Mouse (Mus musculus): ENCODE data around the gene Armc8.
"Not testable (repeated sequence)": the region's sequence is repeated elsewhere in the genome, so short reads cannot be mapped to it uniquely, and the experiment has no call there.

The Armc8 gene

GRCm38 (mm10) chr9:99568347-99569070, at the start of gene Armc8:
Gene Armc8 (minus strand): TSS chr9:99568899.
- DNase-seq (ENCODE audit: low spot score) = peak; percentile 85

- no peak for DNase-seq (ENCODE audit: low spot score)
Observed at GRCm38 (mm10) chr9:99612202-99612601, 43.5 kb upstream of the Armc8 start, which contains the start of gene A4gnt. Gene A4gnt (plus strand): TSS chr9:99612502.

- no peak for DNase-seq (ENCODE audit: low spot score)
Observed at GRCm38 (mm10) chr9:99603566-99603965, 34.9 kb upstream of the Armc8 start.

GRCm38 (mm10) chr9:99599127-99599526, 30.4 kb upstream of the Armc8 start:
- not testable (repeated sequence) for DNase-seq (ENCODE audit: low spot score)

DNA sequence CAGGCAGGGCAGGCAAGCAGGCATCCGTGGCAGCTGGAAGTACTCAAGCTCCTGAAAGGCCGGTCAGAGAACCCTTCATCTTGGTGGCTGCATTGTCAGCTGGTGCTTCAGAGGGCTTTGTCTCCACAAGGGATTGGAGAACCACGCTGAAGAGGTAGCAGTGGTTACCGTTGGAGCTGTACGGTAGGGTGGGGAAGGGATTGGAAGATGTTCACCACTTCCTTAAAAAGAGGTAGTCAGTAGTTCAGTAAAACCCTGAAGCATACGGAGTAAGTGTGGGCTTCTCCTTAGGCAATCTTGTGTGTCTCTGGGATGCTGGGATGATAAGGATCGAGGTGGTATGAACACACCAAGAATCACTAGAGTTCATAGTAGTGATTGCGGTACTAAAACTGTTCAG, 22.4 kb upstream of the Armc8 start:
- DNase-seq (ENCODE audit: low spot score) = no peak

- no peak for DNase-seq (ENCODE audit: low spot score)
Observed at GRCm38 (mm10) chr9:99587505-99588202, 19.0 kb upstream of the Armc8 start.

DNA sequence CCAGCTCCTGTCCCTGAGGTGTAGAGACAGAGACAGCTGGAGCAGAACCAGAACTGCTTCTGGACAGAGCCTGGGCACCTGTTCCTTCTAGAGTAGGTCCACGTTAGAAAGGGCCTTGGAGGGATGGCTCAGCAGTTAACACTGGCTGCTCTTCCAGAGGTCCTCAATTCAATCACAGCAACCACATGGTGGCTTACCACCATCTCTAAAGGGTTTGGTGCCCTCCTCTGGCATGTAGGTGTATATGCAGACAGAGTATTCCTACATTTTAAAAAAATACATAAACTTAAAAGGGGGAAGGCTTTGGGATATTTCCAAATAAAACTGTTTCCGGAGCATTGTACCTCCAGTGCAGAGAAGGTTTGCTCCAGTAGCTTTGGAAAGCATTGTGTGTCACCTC, 12.0 kb upstream of the Armc8 start:
- no peak for DNase-seq (ENCODE audit: low spot score)

GRCm38 (mm10) chr9:99575677-99576480, 7.2 kb upstream of the Armc8 start, which contains the start of gene Dbr1:
Gene Dbr1 (plus strand): TSS chr9:99575799.
- peak; percentile 85 for DNase-seq (ENCODE audit: low spot score)

DNA sequence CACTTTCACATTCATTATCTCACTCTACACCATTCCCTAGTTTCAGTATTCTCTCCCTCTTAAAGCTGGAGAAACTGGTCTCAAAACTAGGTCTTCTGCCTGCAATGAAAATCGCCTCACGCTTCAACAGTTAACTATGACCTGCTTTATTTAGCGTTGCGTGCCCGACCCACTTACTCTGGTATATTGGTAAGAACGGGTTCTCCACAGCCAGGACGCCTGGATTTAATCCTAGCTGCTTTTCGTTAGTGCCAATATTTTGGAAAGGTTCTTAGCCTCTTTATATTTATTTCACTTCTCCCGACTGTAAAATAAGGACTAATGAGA, 335 bp upstream of the Armc8 start:
- DNase-seq (ENCODE audit: low spot score) = no peak

DNA sequence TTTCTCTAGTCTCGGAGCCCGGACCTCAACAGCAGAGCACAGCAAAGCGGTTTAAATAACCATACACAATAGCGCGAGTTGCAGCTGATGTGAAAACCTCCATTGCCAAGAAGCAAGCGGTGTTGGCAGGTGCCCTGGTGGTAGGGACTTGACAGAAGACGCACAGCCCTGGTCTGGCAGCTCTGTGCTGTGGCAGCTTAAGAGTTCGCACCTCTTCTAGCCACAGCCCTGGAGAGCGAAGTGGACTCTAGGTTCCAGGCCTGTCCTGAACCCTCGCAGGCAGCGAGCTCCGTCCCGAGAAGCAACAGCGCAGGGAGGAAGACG, 714 bp downstream of the Armc8 start:
- DNase-seq (ENCODE audit: low spot score) = no peak

DNA sequence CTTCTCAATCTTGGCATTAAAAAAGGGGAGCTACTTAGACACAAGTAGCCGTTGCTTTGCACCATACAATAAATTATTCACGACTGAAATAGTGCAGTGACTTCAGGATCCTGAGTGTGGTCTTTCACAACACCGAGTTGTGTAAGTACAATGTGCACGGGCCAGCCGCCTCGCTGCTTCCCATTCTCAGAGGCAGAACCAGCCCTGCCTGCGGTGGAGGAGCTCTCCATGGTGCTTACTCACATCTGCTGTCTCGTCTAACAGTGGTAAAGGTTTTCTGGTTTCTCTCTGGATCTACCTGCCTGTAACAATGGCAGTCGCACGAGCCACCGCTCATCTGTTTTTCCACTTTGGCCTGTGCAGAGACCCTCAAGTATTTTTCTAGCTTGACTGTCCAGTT, 5.0 kb downstream of the Armc8 start:
- DNase-seq (ENCODE audit: low spot score) = peak; percentile 26

GRCm38 (mm10) chr9:99560389-99560788, 8.3 kb downstream of the Armc8 start:
- DNase-seq (ENCODE audit: low spot score) = no peak

DNA sequence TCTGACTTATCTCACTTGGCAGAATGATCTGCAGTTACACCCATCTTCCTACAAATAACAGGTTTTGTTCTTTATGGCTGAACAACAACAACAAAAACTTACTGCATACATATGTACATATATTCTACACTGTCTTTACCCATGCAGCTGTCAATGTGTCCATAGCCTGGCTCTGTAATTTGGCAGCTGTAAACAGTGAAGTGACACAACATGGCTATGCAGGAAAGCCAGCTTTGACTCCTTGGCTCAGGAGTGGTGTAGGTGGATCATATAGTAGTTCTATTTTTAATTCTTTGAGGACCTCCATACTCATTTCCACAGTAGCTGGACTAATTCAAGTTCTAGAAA, 9.2 kb downstream of the Armc8 start:
- DNase-seq (ENCODE audit: low spot score) = no peak

DNA sequence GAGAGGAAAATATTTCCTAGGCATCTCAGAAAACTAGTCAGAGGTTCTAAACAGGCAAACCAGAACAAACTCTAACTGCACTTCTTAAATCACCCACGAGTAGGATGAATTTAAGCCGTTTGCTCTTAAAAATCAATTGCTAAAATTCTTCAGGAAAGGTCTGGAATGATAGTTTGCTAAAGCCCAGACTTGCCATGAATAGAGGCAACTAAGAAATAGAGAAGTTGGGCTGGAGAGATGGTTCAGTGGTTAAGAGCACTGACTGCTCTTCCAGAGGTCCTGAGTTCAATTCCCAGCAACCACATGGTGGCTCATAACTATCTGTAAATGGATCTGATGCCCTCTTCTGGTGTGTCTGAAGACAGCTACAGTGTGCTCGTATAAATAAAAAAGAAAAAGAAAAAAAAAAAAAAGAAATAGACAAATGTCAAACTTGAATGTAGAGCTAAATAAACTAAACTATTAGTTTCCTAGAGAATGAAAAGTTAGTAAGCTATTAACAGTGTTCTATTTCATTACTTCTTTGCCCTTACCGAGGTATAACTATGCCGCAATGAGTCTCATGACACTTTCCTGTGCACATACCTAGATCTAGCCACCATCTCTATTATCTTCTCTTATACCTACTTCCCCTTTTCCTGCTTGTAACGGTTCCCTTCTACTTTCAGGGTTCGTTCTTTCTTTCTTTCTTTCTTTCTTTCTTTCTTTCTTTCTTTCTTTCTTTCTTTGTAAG, 9.7 kb downstream of the Armc8 start:
- DNase-seq (ENCODE audit: low spot score) = no peak

DNA sequence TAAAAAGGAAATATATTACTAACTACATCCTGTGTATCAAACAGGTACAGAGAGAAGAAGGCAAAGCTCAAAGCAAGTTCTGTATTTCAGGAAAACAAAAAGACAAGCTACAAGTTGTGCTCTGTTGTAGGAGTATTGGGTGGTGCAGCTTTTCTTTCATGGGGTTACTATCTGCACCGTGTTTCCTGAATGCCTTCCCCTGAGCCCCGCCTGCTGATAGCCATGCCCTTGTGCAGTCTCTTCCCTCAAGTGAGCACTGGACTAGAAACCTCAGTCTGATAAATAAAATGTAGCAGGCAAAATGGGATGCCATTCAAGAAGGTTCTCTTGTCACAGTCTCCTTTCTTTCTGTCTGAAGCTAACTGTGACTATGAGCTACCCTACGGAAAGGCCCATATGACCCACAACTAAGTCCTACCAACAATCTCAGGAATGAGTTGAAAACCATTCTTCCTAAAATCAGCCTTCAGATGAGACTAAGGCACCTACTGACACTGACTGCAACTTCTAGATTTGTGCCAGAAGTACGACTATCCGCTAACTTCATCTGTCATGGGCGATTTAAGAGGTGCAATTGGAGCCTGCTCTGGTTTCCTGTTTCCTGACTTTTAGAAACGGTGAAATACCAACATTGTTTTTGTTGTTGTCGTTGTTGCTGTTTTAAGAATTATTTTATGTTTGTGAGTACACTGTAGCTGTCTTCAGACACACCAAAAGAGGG, 11.0 kb downstream of the Armc8 start:
- DNase-seq (ENCODE audit: low spot score) = no peak

DNA sequence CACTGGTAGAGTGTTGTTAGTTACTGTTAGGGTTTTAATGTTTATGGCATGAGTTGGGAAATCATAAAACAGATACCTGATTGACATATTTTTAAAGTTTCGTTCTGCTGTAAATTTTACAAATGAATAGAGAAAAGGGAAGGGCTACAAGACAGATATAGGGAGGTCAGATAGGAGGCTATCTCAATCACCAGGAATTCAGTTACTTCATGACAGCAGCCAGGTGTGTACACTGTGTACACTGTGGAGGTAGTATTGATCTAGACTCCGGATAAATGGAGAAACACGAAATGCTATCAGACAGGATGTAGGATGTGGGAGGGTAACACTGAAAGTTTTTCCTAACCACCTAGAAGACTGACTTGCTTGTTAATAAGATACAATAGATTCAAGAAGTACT, 13.4 kb downstream of the Armc8 start:
- no peak for DNase-seq (ENCODE audit: low spot score)

DNA sequence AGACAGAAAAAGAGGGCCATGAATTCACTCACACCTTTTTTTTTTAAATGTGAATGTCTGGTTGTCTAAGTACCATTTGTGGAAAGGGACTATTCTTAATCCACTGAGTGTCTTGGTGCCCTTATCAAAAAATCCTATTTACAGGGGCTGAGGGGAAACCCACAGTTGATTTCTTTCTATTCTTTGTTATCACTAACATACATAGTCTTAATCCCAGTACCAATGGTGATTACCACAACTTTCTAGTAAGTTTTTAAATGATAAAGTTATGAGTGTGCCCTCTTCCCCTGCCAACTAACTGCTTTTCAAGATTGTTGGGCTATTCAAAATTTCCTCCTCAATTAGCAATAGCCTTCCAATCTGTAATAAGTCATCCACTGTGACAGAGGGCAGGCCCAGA, 14.6 kb downstream of the Armc8 start:
- DNase-seq (ENCODE audit: low spot score) = no peak

DNA sequence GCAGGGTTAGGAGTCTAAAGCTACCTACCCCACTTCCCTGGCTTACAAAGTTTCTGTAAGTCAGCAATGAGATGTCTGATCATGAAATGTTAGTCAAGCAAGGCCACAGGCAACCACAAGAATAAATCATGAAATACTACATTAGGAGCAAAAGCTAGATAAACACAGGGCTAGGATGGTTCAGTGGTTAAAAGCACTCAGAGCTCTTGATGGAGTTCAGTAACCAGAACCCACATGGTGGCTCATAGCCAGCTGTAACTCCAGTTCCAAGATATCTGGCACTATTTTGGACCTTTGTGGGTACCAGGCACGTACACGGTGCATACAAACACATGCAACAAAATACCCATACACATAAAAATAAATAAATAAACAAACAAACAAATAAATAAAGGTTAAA, 15.7 kb downstream of the Armc8 start:
- no peak for DNase-seq (ENCODE audit: low spot score)

- DNase-seq (ENCODE audit: low spot score) = no peak
Observed at GRCm38 (mm10) chr9:99552068-99552467, 16.6 kb downstream of the Armc8 start.

- no peak for DNase-seq (ENCODE audit: low spot score)
Observed at GRCm38 (mm10) chr9:99546259-99546658, 22.4 kb downstream of the Armc8 start.

- DNase-seq (ENCODE audit: low spot score) = no peak
Observed at GRCm38 (mm10) chr9:99531865-99532264, 36.8 kb downstream of the Armc8 start.

DNA sequence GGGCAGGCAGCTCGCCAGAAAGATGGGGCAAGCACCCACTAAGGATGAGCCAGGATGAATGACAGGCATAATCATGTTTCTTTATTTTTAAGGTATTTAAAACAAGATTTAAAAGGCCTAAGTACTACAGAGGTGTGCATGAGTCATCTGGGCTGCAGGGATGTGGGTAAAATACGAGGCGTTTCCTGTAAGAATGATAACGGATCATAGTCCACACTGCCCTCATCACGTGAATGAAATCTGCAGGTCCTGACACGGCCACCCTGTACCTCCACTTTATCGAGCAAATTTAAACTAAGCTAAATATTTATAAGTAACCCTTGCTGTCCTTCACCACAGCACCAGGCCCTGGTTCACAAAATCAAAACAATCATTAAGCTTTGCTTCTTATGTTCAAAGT, 62.8 kb downstream of the Armc8 start:
- DNase-seq (ENCODE audit: low spot score) = no peak
